Mouse (Mus musculus) liver, adult 2 months (tissue): ENCODE results near the gene Sys1. TPM values are rescaled to one million over a fixed set of nuclear protein-coding genes. Genes with fewer than 3 reads are reported as not detected.

Experiments used
- DNase-seq: peaks from one replicate; pipeline ENCODE4 v3.0.0-alpha.2; 2011; ENCODE audit warnings: low read depth, low spot score; ENCODE audit errors: extremely low read depth
- H3K27ac ChIP-seq: fragments of 200-500 bp; replicated peaks from 2 replicates; pipeline ENCODE4 v1.5.1; 2012; ENCODE audit warnings: low read depth, mild to moderate bottlenecking, control low read depth, inconsistent platforms, low read length; ENCODE audit not compliant: insufficient read depth
- H3K27me3 ChIP-seq: fragments of 200-500 bp; 2 replicates; pipeline ENCODE4 v1.6.1; 2012; ENCODE audit warnings: mild to moderate bottlenecking, moderate library complexity, low read length, inconsistent platforms; ENCODE audit not compliant: control insufficient read depth, insufficient read depth
- H3K36me3 ChIP-seq: fragments of 200-500 bp; 2 replicates; pipeline ENCODE4 v1.6.1; 2012; ENCODE audit warnings: low read length, inconsistent platforms; ENCODE audit not compliant: control insufficient read depth, insufficient read depth
- H3K4me1 ChIP-seq: fragments of 200-500 bp; 2 replicates; pipeline ENCODE4 v1.6.1; 2011; ENCODE audit warnings: low read length; ENCODE audit not compliant: control insufficient read depth, insufficient read depth
- H3K4me3 ChIP-seq: fragments of 200-500 bp; 2 replicates; pipeline ENCODE4 v1.5.1; 2011; ENCODE audit warnings: low read depth, mild to moderate bottlenecking, control low read depth, low read length, moderate library complexity; ENCODE audit not compliant: insufficient read depth
- H3K79me2 ChIP-seq: fragments of 200-500 bp; 2 replicates; pipeline ENCODE4 v1.6.1; 2012; ENCODE audit warnings: inconsistent platforms, mild to moderate bottlenecking, low read length, moderate library complexity; ENCODE audit not compliant: control insufficient read depth, insufficient read depth
- H3K9ac ChIP-seq: fragments of 200-500 bp; 2 replicates; pipeline ENCODE4 v1.6.1; 2012; ENCODE audit warnings: low read depth, mild to moderate bottlenecking, control low read depth, inconsistent platforms, low read length
- CTCF ChIP-seq: fragments of 200-500 bp; IDR thresholded peaks from 2 replicates; pipeline ENCODE4 v1.5.1; 2011; ENCODE audit warnings: low read depth, low read length, control low read depth
- POLR2A ChIP-seq: fragments of 200-500 bp; IDR thresholded peaks from 2 replicates; pipeline ENCODE4 v1.6.1; 2011; ENCODE audit warnings: low read length, control low read depth; ENCODE audit not compliant: insufficient read depth; ENCODE audit errors: extremely low read depth
- WGBS: fragments of 180-500 bp; shearing (Covaris S2); methylation state at CpG from one replicate; pipeline ENCODE4 v1.1.7; 2018; 5-methylcytosine and 5-hydroxymethylcytosine counted together
- polyA plus RNA-seq: library from polyadenylated mRNA; depleted of rRNA; stranded (reverse); fragments of >200 nt; gene quantifications from 2 replicates; pipeline ENCODE4 v1.2.3, GENCODE M21; 2012
- total RNA-seq: library from RNA; depleted of rRNA; stranded (reverse); fragments of >200 nt; gene quantifications from 2 replicates; pipeline ENCODE4 v1.2.3, GENCODE M21; 2014

Sys1 gene
- total and polyA plus RNA-seq, 2 experiments = 33.7 to 145 TPM

GRCm38 (mm10) chr2:164419489-164419888 is 37.3 kb upstream of the Sys1 start:
- Histone ChIP-seq H3K36me3 (peaks cover 1% of the 10 kb centered on the region; the same call in 1 of the 2 replicates), H3K27ac (no peak overlapping the region), H3K9ac (no peak overlapping the region), H3K4me3 (no peak overlapping the region), H3K79me2 (no peaks in the 10 kb centered on the region), H3K4me1 (peaks cover 30% of the 10 kb centered on the region), H3K27me3 (no peaks in the 10 kb centered on the region)
- DNase-seq = peak; percentile 26
- no peak for TF ChIP-seq POLR2A
- TF ChIP-seq CTCF = no peak
- WGBS = 22% methylated on average over 3 of the region's 3 CpGs

- H3K4me3 ChIP-seq = no peak overlapping the region
- H3K79me2 ChIP-seq = no peaks in the 10 kb centered on the region
- WGBS = 24% methylated on average over 7 of the region's 7 CpGs
- H3K4me1 ChIP-seq = peaks cover 40% of the 10 kb centered on the region
- no peaks in the 10 kb centered on the region for H3K27me3 ChIP-seq
- peaks cover 18% of the 10 kb centered on the region; the same call in 1 of the 2 replicates for H3K36me3 ChIP-seq
- peak overlapping the region; percentile 89 for H3K27ac ChIP-seq
- no peak overlapping the region; the same call in 1 of the 2 replicates for H3K9ac ChIP-seq
- DNase-seq = peak; percentile 95
- no peak for TF ChIP-seq POLR2A
- no peak for TF ChIP-seq CTCF
Measured at GRCm38 (mm10) chr2:164421306-164421705, 35.5 kb upstream of the Sys1 start.

DNA sequence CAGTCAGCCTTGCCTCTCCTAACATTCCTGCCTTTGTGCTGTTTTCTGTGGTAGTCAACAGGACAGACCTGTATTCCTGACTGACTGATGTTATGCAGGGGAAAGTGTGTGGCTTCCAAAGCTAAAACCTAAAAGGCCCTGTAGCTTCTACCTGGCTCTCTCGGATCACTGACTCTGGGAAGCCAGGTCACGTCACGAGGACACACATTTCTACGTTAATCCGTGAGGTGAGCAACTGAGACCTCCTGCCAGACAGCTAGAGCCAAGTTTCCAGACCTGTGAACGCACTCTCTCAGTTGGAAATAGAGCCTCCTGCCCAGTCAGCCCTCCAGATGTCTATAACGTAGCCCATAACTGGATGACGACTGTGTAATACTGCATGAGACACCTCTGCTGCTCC is 34.8 kb upstream of the Sys1 start:
- TF ChIP-seq CTCF = no peak
- TF ChIP-seq POLR2A = no peak
- Histone ChIP-seq H3K4me1 (peaks cover 45% of the 10 kb centered on the region), H3K27me3 (no peaks in the 10 kb centered on the region), H3K27ac (peak overlapping the region; percentile 89), H3K79me2 (no peaks in the 10 kb centered on the region), H3K36me3 (peaks cover 24% of the 10 kb centered on the region), H3K4me3 (no peak overlapping the region), H3K9ac (peak overlapping the region; percentile 16)
- 17% methylated on average over 8 of the region's 8 CpGs for WGBS
- DNase-seq = peak; percentile 88

DNA sequence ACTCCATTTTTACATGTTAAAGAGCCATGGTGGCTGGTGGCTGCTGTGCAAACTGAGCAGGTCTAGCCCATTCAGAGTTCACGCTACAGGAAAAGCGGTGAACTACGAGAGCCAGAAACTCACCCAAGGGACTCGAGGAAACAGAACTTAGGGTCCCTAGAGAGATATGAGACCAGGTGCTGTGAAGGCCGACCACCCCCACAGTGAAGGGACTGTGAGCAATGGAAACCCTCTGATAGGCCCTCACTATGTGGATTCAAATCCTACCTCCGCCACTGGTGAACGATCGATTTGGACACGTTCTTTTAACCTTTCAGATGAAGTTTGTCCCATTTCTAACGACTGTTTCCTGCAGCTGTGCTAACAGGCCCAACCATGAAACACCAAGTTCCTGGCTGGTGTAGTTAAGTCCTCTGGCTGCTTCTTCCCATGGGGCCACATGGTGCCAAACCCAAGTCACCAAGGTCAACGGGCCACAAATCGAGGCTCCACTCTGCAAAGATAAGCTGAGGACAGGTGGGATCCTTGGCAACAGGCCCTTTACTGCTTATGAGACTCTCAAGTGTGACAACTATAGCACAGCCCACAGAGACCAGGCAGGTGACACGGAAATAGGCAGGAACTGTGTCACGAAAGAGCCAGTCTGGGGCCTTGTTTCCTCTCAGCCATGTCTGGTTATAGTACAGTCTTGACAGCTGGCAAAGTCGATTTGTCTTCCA is 33.9 kb upstream of the Sys1 start:
- 26% methylated on average over 15 of the region's 15 CpGs for WGBS
- DNase-seq = peak; percentile 96
- Histone ChIP-seq H3K4me3 (no peak overlapping the region), H3K27ac (peak overlapping the region; percentile 89), H3K36me3 (peaks cover 33% of the 10 kb centered on the region), H3K9ac (peak overlapping the region; percentile 20), H3K4me1 (peaks cover 49% of the 10 kb centered on the region), H3K27me3 (no peaks in the 10 kb centered on the region), H3K79me2 (no peaks in the 10 kb centered on the region)
- TF ChIP-seq CTCF = no peak
- no peak for TF ChIP-seq POLR2A

DNA sequence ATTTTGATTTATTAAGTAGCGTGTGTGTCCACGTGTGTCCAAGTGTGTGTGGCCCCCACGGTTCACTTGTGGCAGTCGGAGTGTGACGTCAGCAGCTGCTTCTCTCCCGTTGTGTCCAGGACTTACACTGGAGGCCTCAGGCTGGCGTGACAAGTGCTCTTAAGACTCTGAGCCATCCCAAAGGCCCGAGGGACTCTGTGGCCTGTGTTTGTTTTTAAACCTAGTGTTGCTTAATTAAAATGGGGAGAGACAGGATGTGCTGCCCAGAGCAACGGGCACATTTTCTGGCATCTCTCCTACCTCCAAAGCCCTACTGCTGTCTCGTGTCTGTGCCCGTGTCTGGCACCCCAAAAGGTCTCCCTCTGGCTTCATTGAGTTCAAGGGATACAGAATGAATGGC is 33.3 kb upstream of the Sys1 start:
- Histone ChIP-seq H3K4me3 (no peak overlapping the region), H3K4me1 (peaks cover 50% of the 10 kb centered on the region), H3K27ac (peak overlapping the region; percentile 89), H3K9ac (peak overlapping the region; percentile 42; the same call in 1 of the 2 replicates), H3K36me3 (peaks cover 39% of the 10 kb centered on the region), H3K79me2 (no peaks in the 10 kb centered on the region), H3K27me3 (no peaks in the 10 kb centered on the region)
- peak; percentile 93 for DNase-seq
- 27% methylated on average over 11 of the region's 11 CpGs for WGBS
- peak; percentile 4; the same call in 1 of the 2 replicates for TF ChIP-seq CTCF
- TF ChIP-seq POLR2A = 0 out of 2 replicates have a peak, but pooled peaks have one; percentile 38

DNA sequence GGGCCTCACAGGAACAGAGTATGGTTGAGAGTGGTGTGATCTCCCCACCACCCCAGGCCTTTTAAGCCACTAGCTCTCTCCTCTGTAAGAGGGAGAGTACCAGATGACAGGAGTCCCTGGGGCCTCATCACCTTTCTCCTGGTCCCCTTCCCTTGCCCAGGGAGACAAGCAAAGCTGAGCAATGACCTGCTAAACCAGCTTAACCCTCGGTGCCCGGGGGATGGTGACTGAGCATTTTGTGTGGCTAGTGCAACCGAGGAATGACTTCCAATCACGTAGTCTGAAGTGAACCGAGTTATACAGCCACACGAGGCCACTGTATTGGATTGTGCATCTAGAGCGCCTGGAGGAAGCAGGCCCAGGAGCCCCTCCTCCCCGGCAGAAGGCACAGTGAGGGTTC is 32.4 kb upstream of the Sys1 start:
- Histone ChIP-seq H3K27me3 (no peaks in the 10 kb centered on the region), H3K4me3 (no peak overlapping the region), H3K79me2 (no peaks in the 10 kb centered on the region), H3K9ac (peak overlapping the region; percentile 29; the same call in 1 of the 2 replicates), H3K27ac (peak overlapping the region; percentile 54), H3K36me3 (peaks cover 49% of the 10 kb centered on the region), H3K4me1 (peaks cover 51% of the 10 kb centered on the region)
- WGBS = 62% methylated on average over 8 of the region's 8 CpGs
- peak; percentile 59 for DNase-seq
- TF ChIP-seq POLR2A (no peak), CTCF (no peak)
